Mouse (Mus musculus) kidney, postnatal 4 days (tissue): ENCODE measurements at regions not wholly inside any gene's neighbourhood (a gene's known extent, or its start where the extent isn't known, plus 50 kb on each side); places are given as distances from the start of the nearest gene placed in this dataset.

Experiments used
- DNase-seq, 2 experiments: peaks; one replicate each; pipeline ENCODE4 v3.0.0; 2021; ENCODE audit warnings: mixed read lengths in 2 of 2

- DNase-seq: no peak
These were observed 840.6 kb downstream of the Cdh9 start for GRCm38 (mm10) chr15:17569205-17569604.

GRCm38 (mm10) chr15:17588617-17589016, 860.1 kb downstream of the Cdh9 start:
- no peak for DNase-seq

GRCm38 (mm10) chr15:17604402-17604801, 875.8 kb downstream of the Cdh9 start:
- DNase-seq: peak; percentile 31 to 35

GRCm38 (mm10) chr15:17614945-17615344, 886.4 kb downstream of the Cdh9 start:
- DNase-seq: no peak

GRCm38 (mm10) chr15:17641218-17641617, 912.7 kb downstream of the Cdh9 start:
- no peak for DNase-seq
